Mouse (Mus musculus) monocyte, adult 2 months (primary cell): ENCODE measurements at regions not wholly inside any gene's neighbourhood (a gene's known extent, or its start where the extent isn't known, plus 50 kb on each side); places are given as distances from the start of the nearest gene placed in this dataset.

Experiments
- DNase-seq, 2 experiments: peaks; one replicate each; pipeline ENCODE4 v3.0.0; 2022; ENCODE audit warnings: low spot score in 2 of 2, low read depth in 1 of 2

GRCm38 (mm10) chr17:47226391-47226790 is 142.3 kb upstream of the Mrps10 start:
- no peak for DNase-seq

GRCm38 (mm10) chr17:47225306-47226269 is 143.1 kb upstream of the Mrps10 start:
- DNase-seq, result peak in 1 of 2 experiments; percentile 41

- DNase-seq, result peak; percentile 67 to 70
Observed at GRCm38 (mm10) chr17:47221068-47221796, 147.5 kb upstream of the Mrps10 start.

DNA sequence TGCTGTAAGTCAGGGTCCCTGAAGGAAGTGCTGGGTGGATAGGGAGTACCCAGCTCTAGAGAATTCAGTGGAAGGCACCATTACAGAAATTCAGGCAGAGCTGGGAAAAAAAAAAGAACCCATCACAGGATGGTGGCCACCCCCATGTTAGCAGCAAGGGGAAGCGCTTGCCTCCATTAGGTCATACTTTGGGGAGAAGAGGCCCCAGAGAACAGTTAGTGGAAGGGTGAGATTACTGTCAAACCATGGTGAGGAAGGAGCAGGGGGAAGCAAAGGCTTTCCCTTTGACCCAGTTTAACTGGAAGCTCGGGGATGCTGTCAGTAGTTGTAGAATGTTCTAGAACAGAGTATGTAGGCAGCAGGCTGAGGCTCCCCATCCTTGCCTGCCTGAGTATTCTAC is 148.8 kb upstream of the Mrps10 start:
- no peak for DNase-seq

DNA sequence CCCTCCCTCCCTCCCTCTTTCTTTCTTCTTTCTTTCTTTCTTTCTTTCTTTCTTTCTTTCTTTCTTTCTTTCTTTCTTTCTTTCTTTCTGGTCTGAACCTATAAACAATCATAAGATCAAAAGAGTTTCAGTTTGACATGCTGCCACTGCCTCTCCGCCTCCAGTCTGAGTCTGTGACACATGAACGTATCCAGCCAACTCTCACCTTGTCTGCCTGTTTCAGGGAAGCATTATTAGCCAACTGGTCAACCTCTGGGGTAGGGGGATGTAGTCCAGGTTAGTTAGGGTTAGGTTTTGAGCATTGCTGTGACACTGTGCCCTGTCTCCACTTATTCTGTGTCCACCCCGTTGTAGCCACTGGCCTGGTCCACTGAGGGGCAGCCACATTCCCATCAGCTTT is 152.2 kb upstream of the Mrps10 start:
- no peak for DNase-seq

GRCm38 (mm10) chr17:47215841-47216240 is 152.8 kb upstream of the Mrps10 start:
- DNase-seq, result peak in 1 of 2 experiments; percentile 32

- DNase-seq, result no peak
Observed at GRCm38 (mm10) chr17:47214111-47214510, 154.6 kb upstream of the Mrps10 start.

GRCm38 (mm10) chr17:47210441-47211196 is 158.1 kb upstream of the Mrps10 start:
- DNase-seq, result no peak

GRCm38 (mm10) chr17:47208886-47209585 is 159.7 kb upstream of the Mrps10 start:
- no peak for DNase-seq

- DNase-seq, result no peak
Observed at GRCm38 (mm10) chr17:47207471-47207870, 161.2 kb upstream of the Mrps10 start.

- no peak for DNase-seq
Observed at GRCm38 (mm10) chr17:47204470-47205162, 164.1 kb upstream of the Mrps10 start.

DNA sequence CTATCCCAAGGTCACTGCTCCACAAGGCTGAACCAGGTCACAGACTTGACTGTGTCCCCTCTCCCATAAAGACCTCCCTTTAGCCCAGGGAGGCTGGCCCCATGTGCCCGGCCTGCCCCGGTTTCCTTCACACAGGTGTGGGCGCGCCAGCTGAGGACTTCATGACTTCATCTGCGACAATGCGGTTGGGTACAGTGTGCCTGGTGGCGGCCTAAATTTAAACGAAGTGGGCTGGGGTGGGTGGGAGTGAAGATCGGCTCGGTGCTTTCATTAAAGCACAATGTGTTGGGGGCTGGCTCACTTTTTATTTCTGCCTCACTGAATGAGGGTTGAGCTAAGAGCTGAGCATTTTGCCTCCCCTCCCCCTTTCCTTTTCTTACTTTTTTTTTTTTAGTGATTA is 169.5 kb upstream of the Mrps10 start:
- no peak for DNase-seq

GRCm38 (mm10) chr17:47197957-47198356 is 170.7 kb upstream of the Mrps10 start:
- no peak for DNase-seq

DNA sequence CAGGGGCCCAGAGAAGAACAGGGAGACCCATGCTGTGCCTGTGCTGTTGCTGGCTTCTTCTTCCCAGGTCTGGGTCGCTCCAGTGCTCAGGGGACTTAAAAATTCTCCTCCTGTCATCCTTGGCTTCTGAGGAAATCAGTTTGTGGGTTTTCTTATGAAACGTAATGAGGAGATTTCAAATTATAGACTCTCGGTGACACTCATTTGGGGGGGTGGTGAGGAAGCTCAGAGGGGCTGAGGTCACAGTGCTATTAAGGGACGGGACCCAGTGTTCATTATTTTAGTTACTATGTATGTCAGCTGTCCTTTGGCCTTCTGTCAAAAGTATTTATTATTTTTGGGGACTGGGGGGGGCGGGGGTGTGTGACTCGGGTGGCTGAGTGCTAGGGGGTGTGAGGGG is 171.7 kb upstream of the Mrps10 start:
- DNase-seq, result no peak

DNA sequence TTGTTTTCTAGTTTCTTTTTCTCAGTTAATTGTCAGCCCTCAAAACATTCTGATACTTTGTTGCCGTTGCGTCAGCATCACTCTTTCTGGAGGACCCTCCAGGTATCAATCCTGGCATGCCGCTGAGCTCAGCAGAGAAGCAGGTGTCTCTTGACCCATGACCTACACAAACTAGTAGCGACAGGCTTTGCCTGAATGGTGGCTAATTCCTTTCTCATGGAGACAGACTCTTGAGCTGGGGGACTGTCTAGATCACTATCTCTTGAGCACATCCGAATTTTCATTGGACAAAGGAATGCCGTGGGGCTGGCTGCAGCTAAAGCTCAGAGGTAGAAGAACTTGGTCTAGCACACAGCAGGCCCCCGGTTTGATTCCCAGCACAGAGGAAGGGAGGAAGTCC is 172.7 kb upstream of the Mrps10 start:
- DNase-seq, result no peak

DNA sequence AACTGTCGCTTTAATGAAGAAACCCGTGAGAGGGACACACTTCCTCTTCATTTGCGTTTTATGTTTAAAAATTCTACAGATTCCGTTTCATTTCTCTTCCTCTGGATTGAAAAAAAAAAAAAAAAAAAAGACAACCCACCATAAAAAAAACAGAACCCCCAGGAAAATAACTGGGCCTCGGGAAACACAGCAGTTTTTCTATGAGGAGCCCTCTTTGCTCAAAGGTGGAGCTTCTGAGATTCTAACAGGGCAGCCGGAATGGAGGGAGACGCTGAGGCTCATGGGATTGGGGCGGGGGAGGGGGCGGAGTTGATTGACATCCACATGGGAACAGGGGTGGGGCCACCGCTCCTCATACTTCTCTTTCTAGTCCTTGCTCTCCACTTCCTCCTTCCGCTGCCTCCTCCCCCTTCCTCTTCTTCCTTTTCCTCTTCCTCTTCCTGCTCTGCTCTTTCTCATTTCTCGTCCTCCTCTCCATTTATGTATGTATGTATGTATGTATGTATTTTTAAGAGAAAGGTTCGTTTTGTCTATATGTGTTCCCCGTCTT is 174.1 kb upstream of the Mrps10 start:
- DNase-seq, result no peak

- DNase-seq, result no peak
Observed at GRCm38 (mm10) chr17:47191416-47191815, 177.3 kb upstream of the Mrps10 start.

DNA sequence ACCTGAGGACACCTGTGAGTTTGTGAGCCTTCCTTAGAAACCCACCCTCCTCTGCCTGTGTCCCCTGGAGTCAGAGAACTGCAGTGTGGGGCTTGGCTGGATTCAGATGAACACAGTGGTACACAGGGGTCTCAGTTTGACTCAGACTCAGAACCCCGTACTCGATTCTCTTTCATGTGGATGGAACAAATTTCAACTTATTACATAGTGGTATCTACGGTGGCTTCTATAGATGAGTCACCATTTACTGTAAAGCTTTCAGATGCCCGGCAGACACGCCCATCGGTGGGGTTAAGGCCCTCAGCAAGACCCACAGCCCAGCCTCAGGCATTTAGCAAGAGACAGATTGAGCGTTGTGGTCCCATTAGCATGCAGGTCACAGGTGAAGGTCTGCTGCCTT is 178.9 kb upstream of the Mrps10 start:
- DNase-seq, result no peak

DNA sequence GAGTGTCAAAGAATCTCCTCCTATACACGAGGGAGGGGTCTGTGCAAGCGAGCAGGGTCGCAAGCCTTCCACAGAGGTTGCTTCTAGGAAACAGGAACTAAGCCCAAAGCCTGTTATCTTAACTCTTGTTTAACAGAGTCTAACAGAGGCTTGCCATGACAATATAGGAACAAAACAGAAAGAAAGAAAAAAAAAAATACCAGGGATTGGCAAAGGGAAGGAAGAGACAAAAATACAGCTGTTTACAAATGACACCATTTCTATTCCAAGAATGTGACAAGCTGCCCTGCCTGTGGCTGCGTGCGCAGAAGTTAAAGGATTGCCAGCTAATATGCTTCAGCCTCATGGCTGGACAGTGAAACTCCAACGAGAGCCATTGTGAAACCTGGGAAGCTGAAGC is 173.8 kb upstream of the Ubr2 start:
- DNase-seq, result peak in 1 of 2 experiments; percentile 18

- no peak for DNase-seq
Observed at GRCm38 (mm10) chr17:47182118-47182517, 171.8 kb upstream of the Ubr2 start.
